ENCODE assay signal across 26 mouse cellular contexts in the genomic region with DNA sequence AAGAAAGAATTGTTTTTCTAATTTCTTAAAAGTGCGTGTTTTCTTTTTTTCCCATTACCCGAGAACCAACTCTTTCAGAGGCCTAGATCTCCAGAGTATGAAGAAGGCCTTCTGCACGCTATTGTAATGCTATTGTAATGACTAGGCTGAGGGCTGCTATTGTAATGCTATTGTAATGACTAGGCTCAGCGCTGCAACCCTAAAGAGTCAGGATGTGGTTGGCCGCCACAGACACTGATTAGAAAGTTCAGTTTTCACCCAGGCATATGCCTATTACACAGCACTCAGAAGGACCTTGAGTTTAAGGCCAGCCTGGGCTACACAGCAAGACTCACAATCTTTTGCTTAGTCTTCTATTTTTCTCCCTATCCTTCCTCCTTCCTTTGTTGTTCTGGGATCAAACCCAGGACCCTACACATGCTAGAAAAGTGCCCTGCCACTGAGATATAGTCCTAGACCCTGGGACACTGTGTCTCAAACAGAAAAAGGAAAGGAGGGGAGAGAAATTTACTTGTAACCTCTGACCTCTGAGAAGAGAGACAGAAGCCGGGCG. TPM values are rescaled to one million over a fixed set of nuclear protein-coding genes. Genes with fewer than 3 reads are reported as not detected.
DNase-seq lines count a peak whose midpoint lies in the region; ATAC-seq and TF ChIP-seq lines count a peak whose summit lies in the region.
"Had no signal": no experiment of that assay in that cellular context is flagged by ENCODE, and none has a peak within 500 bp of the region (broad histone marks: within the 10 kb centered on the region; RNA-seq: fewer than 3 reads in every experiment).

No protein-coding gene starts in this region.

- no peaks in the 10 kb centered on the region for H3K27me3 ChIP-seq in intestine, embryonic 15.5 days (replicated peaks)
- H3K27me3 ChIP-seq: embryonic facial prominence, embryonic 13.5 days; heart, embryonic 12.5 days; hindbrain, embryonic 13.5 days; limb, embryonic 15.5 days; liver, embryonic 15.5 days; megakaryocyte, embryonic 14.5 days had no signal

- peaks cover 9 to 10% of the 10 kb centered on the region in 2 experiments; a peak in 3 of 4 replicates for H3K4me1 ChIP-seq in ES-E14 (ENCODE audit: control insufficient read depth in 2 of 2, insufficient read depth in 2 of 2, low read length in 2 of 2, poor library complexity in 1 of 2)
- peaks cover 6% of the 10 kb centered on the region for H3K4me1 ChIP-seq in intestine, embryonic 15.5 days (replicated peaks)

- no peak for DNase-seq in ES-E14 (ENCODE audit: low read depth, low spot score)
- DNase-seq in naive thymus-derived CD4-positive, alpha-beta T cell, adult 2 months (ENCODE audit: low read depth), result peak; percentile 32
- DNase-seq in kidney, postnatal 4 days, result no peak
- no peak for DNase-seq in frontal cortex, postnatal 10 days (ENCODE audit: low spot score in 2 of 2)
- DNase-seq: adrenal gland, postnatal 10 days; cerebellum, adult 9-10 months; heart, postnatal 14 days had no signal

- WGBS in intestine, embryonic 15.5 days, result 86% methylated on average over 7 of the region's 7 CpGs

- no peak overlapping the region for H3K9ac ChIP-seq in ES-E14 (ENCODE audit: insufficient read depth, low read depth, low read length, poor library complexity, severe bottlenecking)
- no peak overlapping the region for H3K9ac ChIP-seq in intestine, embryonic 15.5 days
- H3K9ac ChIP-seq: embryonic facial prominence, embryonic 13.5 days; heart, embryonic 12.5 days; hindbrain, embryonic 13.5 days; limb, embryonic 15.5 days; liver, embryonic 15.5 days had no signal

- H3K27ac ChIP-seq in ES-E14 (ENCODE audit: insufficient read depth, low read depth, low read length, poor library complexity, severe bottlenecking), result peak overlapping the region; percentile 96; the same call in 1 of the 2 replicates
- no peak overlapping the region for H3K27ac ChIP-seq in intestine, embryonic 15.5 days
- H3K27ac ChIP-seq: embryonic facial prominence, embryonic 13.5 days; hindbrain, embryonic 13.5 days; kidney, postnatal 0 days; limb, embryonic 15.5 days; liver, embryonic 15.5 days; stomach, postnatal 0 days had no signal

- H3K36me3 ChIP-seq in ES-E14 (ENCODE audit: control insufficient read depth, insufficient read depth, low read length, poor library complexity, severe bottlenecking), result peaks cover 13% of the 10 kb centered on the region
- peaks cover 9% of the 10 kb centered on the region; the same call in 1 of the 2 replicates for H3K36me3 ChIP-seq in intestine, embryonic 15.5 days

- in situ Hi-C loops in ES-E14 (cut with MboI; ENCODE audit: low sequenced_read_pairs in 2 of 2, unreplicated experiment in 2 of 2), result no loop called here

- peak; percentile 53 for ATAC-seq in CD4-positive, CD25-positive, alpha-beta regulatory T cell, adult 4 months
- ATAC-seq in granulocyte monocyte progenitor cell, adult 5-6 weeks (replicated peaks; ENCODE audit: poor library complexity, severe bottlenecking), result 0 out of 2 replicates have a peak, but pooled peaks have one; percentile 8
- ATAC-seq in intestine, embryonic 15.5 days, result no peak
- ATAC-seq: forebrain, embryonic 16.5 days; intestine, embryonic 16.5 days; lung, postnatal 0 days had no signal

- no peaks in the 10 kb centered on the region for H3K9me3 ChIP-seq in ES-E14 (ENCODE audit: control insufficient read depth, insufficient read depth, low read depth, low read length)
- H3K9me3 ChIP-seq in intestine, embryonic 15.5 days, result no peaks in the 10 kb centered on the region
- H3K9me3 ChIP-seq: embryonic facial prominence, embryonic 13.5 days; heart, embryonic 12.5 days; hindbrain, embryonic 13.5 days; limb, embryonic 15.5 days; liver, embryonic 15.5 days; megakaryocyte, embryonic 14.5 days had no signal

- H3K4me2 ChIP-seq in intestine, embryonic 15.5 days (replicated peaks), result no peak overlapping the region
- H3K4me2 ChIP-seq: embryonic facial prominence, embryonic 13.5 days; heart, embryonic 12.5 days; hindbrain, embryonic 13.5 days; limb, embryonic 15.5 days; liver, embryonic 15.5 days had no signal

- no peak overlapping the region for H3K4me3 ChIP-seq in ES-E14 (ENCODE audit: insufficient read depth in 1 of 2, low read depth in 1 of 2, low read length in 2 of 2, poor library complexity in 1 of 2, severe bottlenecking in 1 of 2)
- no peak overlapping the region for H3K4me3 ChIP-seq in intestine, embryonic 15.5 days (replicated peaks)
- H3K4me3 ChIP-seq: embryonic facial prominence, embryonic 13.5 days; heart, embryonic 12.5 days; hindbrain, embryonic 13.5 days; limb, embryonic 15.5 days; liver, embryonic 15.5 days; megakaryocyte, embryonic 14.5 days had no signal

TF ChIP-seq in ES-E14, 5 proteins besides CTCF, POLR2A, EP300 and RAD21:
- no peak for TF ChIP-seq ZC3H11A (IDR thresholded peaks at IDR 0.05; ENCODE audit: borderline replicate concordance, low read depth, low read length)
- no peak for TF ChIP-seq MAFK (IDR thresholded peaks at IDR 0.05; ENCODE audit: insufficient read depth, low read depth, low read length)
- TF ChIP-seq CHD2 (IDR thresholded peaks at IDR 0.05; ENCODE audit: low read depth, low read length), result no peak
- no peak for TF ChIP-seq ZNF384 (IDR thresholded peaks at IDR 0.05; ENCODE audit: low read depth, low read length)
- no peak for TF ChIP-seq HCFC1 (IDR thresholded peaks at IDR 0.05; ENCODE audit: borderline replicate concordance, insufficient read depth, low read length)

RNA-seq across cellular contexts. Expression of gene Clcn6, which starts 4.7 kb away (rescaled TPM):
- polyA plus RNA-seq in CD4-positive, CD25-positive, alpha-beta regulatory T cell, adult 4 months (2017; shearing (Covaris generic)), result 1 to 10 TPM; 4.2 to 5.5 TPM
- 32.5 and 49.1 TPM in 2 replicates for total RNA-seq in ES-E14 (2012; rRNA removed)
- total RNA-seq in granulocyte monocyte progenitor cell, adult 5-6 weeks (2014; fragmentation: Nextera tagmentation), result 7.4 and 9.1 TPM in 2 replicates
- total RNA-seq in granulocyte monocyte progenitor cell, adult 5-6 weeks (2017), result 1.3 and 4.3 TPM in 2 replicates
- 4.7 and 4.9 TPM in 2 replicates for polyA plus RNA-seq in intestine, embryonic 15.5 days (2015; fragmentation: Nextera tagmentation; extraction: Ambion mirVana)

RNA-seq across cellular contexts. Expression of gene Mthfr, which starts 4.9 kb away (rescaled TPM):
- polyA plus RNA-seq in CD4-positive, CD25-positive, alpha-beta regulatory T cell, adult 4 months (2017; shearing (Covaris generic)), result 10 to 100 TPM in 1 of 2 experiments, 1 to 10 TPM in 1; 6.8 to 23.1 TPM
- total RNA-seq in ES-E14 (2012; rRNA removed), result 34.0 and 51.7 TPM in 2 replicates
- total RNA-seq in granulocyte monocyte progenitor cell, adult 5-6 weeks (2014; fragmentation: Nextera tagmentation), result 5.4 and 7.6 TPM in 2 replicates
- 2.7 and 9.0 TPM in 2 replicates for total RNA-seq in granulocyte monocyte progenitor cell, adult 5-6 weeks (2017)
- 18.4 TPM in 2 replicates for polyA plus RNA-seq in intestine, embryonic 15.5 days (2015; fragmentation: Nextera tagmentation; extraction: Ambion mirVana)

RNA-seq across cellular contexts. Expression of gene Nppa, which starts 33.4 kb away (rescaled TPM):
- not detected for polyA plus RNA-seq in CD4-positive, CD25-positive, alpha-beta regulatory T cell, adult 4 months (2017; shearing (Covaris generic))
- 0.37 TPM in 1 of 2 replicates, not detected in the other for total RNA-seq in ES-E14 (2012; rRNA removed)
- total RNA-seq in granulocyte monocyte progenitor cell, adult 5-6 weeks (2014; fragmentation: Nextera tagmentation), result not detected in 2 replicates
- total RNA-seq in granulocyte monocyte progenitor cell, adult 5-6 weeks (2017), result not detected in 2 replicates
- polyA plus RNA-seq in intestine, embryonic 15.5 days (2015; fragmentation: Nextera tagmentation; extraction: Ambion mirVana), result 0.21 TPM in 1 of 2 replicates, not detected in the other
- total RNA-seq: adrenal gland, postnatal 10 days; gastrocnemius, postnatal 4 days; layer of hippocampus, adult 18-20 months; left cerebral cortex, postnatal 36 days had no signal
- polyA plus RNA-seq: forebrain, embryonic 16.5 days; kidney, postnatal 0 days; limb, embryonic 15.5 days had no signal

RNA-seq across cellular contexts. Expression of gene Nppb, which starts 48.3 kb away (rescaled TPM):
- polyA plus RNA-seq in CD4-positive, CD25-positive, alpha-beta regulatory T cell, adult 4 months (2017; shearing (Covaris generic)), result not detected
- total RNA-seq in ES-E14 (2012; rRNA removed), result 0.95 and 3.8 TPM in 2 replicates
- total RNA-seq in granulocyte monocyte progenitor cell, adult 5-6 weeks (2014; fragmentation: Nextera tagmentation), result not detected in 2 replicates
- not detected in 2 replicates for total RNA-seq in granulocyte monocyte progenitor cell, adult 5-6 weeks (2017)
- polyA plus RNA-seq in intestine, embryonic 15.5 days (2015; fragmentation: Nextera tagmentation; extraction: Ambion mirVana), result not detected in 2 replicates
- total RNA-seq: adrenal gland, postnatal 10 days; gastrocnemius, postnatal 4 days; layer of hippocampus, adult 18-20 months; left cerebral cortex, postnatal 36 days; midbrain, postnatal 0 days had no signal
- polyA plus RNA-seq: cortical plate, adult 2 months; forebrain, embryonic 16.5 days; intestine, embryonic 16.5 days; kidney, postnatal 0 days; liver, embryonic 15.5 days; lung, postnatal 0 days; midbrain, postnatal 0 days; stomach, postnatal 0 days had no signal

RNA-seq across cellular contexts. Expression of gene Agtrap, which starts 53.9 kb away (rescaled TPM):
- polyA plus RNA-seq in CD4-positive, CD25-positive, alpha-beta regulatory T cell, adult 4 months (2017; shearing (Covaris generic)), result 10 to 100 TPM; 19.0 to 20.0 TPM
- 122 and 158 TPM in 2 replicates for total RNA-seq in ES-E14 (2012; rRNA removed)
- 28.5 and 30.0 TPM in 2 replicates for total RNA-seq in granulocyte monocyte progenitor cell, adult 5-6 weeks (2014; fragmentation: Nextera tagmentation)
- total RNA-seq in granulocyte monocyte progenitor cell, adult 5-6 weeks (2017), result 28.2 and 30.8 TPM in 2 replicates
- polyA plus RNA-seq in intestine, embryonic 15.5 days (2015; fragmentation: Nextera tagmentation; extraction: Ambion mirVana), result 15.1 and 16.7 TPM in 2 replicates
